Mouse (Mus musculus): ENCODE measurements around the gene Vmn1r38. TPM values are rescaled to one million over a fixed set of nuclear protein-coding genes. Genes with fewer than 3 reads are reported as not detected.

Vmn1r38 gene
- not detected for polyA plus RNA-seq (2017; shearing (Covaris generic))

DNA sequence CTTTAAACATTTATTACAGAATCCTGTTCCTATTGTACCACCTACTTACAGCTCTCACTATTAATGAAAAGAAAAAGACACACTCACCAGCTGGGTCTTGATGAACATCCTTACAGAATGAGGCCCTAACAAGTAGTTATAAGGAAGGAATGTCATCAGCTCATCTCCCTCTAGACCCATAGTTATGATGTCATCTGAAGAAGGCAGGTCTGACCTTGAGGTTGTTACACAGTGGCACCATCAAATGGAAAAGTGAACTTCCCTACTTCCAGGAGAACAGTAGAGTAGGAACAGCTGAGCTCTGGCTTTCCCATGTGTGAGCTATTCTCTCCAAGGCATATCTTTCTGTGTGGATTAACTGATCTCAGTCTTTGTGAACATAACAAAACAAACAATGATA, at the start of gene Vmn1r38:
Gene Vmn1r38, minus strand, starts transcription at position 101 of the 400 bp plus-strand sequence.

GRCm38 (mm10) chr6:66810509-66810908, 28.1 kb upstream of the Vmn1r38 start, which contains the start of gene Vmn1r39:
Gene Vmn1r39 (minus strand): TSS chr6:66810609.

DNA sequence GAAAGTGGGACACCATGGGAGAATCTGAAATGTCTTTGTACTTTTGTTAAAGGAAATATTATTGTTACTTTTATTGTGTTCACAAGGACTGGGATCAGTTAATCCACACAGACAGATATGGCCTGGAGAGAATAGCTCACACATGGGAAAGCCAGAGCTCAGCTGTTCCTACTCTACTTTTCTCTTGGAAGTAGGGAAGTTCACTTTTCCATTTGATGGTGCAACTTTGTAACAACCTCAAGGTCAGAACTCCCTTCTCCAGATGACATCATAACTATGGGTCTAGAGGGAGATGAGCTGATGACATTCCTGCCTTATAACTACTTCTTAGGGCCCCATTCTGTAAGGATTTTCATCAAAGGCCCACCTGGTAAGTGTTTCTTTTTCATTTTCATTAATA, 53.3 kb downstream of the Vmn1r38 start, which contains the start of gene Vmn1r37:
Gene Vmn1r37, plus strand, starts transcription at position 301 of the 400 bp plus-strand sequence.

Other genes starting within 250 kb of the Vmn1r38 start
- gene Mad2l1, start 247.2 kb downstream of the Vmn1r38 start, polyA plus RNA-seq (2017; shearing (Covaris generic)), result 14.7 TPM
- not detected for gene Vmn1r32, start 222.5 kb downstream of the Vmn1r38 start, polyA plus RNA-seq (2017; shearing (Covaris generic))
- 0.85 TPM for gene Vmn1r33, start 164.3 kb downstream of the Vmn1r38 start, polyA plus RNA-seq (2017; shearing (Covaris generic))
- gene Vmn1r34, start 138.7 kb downstream of the Vmn1r38 start, polyA plus RNA-seq (2017; shearing (Covaris generic)), result not detected
- gene Vmn1r35, start 96.7 kb downstream of the Vmn1r38 start, polyA plus RNA-seq (2017; shearing (Covaris generic)), result not detected
- gene Vmn1r36, start 63.5 kb downstream of the Vmn1r38 start, polyA plus RNA-seq (2017; shearing (Covaris generic)), result not detected
- gene Vmn1r37, start 53.2 kb downstream of the Vmn1r38 start, polyA plus RNA-seq (2017; shearing (Covaris generic)), result not detected
- gene Vmn1r39, start 28.0 kb upstream of the Vmn1r38 start, polyA plus RNA-seq (2017; shearing (Covaris generic)), result not detected
- gene Gng12, start 113.8 kb upstream of the Vmn1r38 start, polyA plus RNA-seq (2017; shearing (Covaris generic)), result 10.2 TPM

All from effector memory CD4-positive, alpha-beta T cell, adult 7 months (primary cell).